Mouse (Mus musculus) brown adipose tissue, adult 24 weeks (tissue): ENCODE results near the gene Ggt6. TPM values are rescaled to one million over a fixed set of nuclear protein-coding genes. Genes with fewer than 3 reads are reported as not detected.

Experiments
- H3K27ac ChIP-seq: fragments of 200-500 bp; replicated peaks from 2 replicates; pipeline ENCODE4 v1.5.1; 2012; ENCODE audit warnings: low read depth, mild to moderate bottlenecking, low read length
- H3K4me1 ChIP-seq: fragments of 200-500 bp; 2 replicates; pipeline ENCODE4 v1.6.1; 2012; ENCODE audit warnings: low read length, mixed read lengths; ENCODE audit not compliant: control insufficient read depth, insufficient read depth, insufficient read length
- H3K4me3 ChIP-seq: fragments of 200-500 bp; 2 replicates; pipeline ENCODE4 v1.5.1; 2012; ENCODE audit warnings: low read depth, mild to moderate bottlenecking, low read length, moderate library complexity; ENCODE audit not compliant: insufficient read depth
- polyA plus RNA-seq: library from polyadenylated mRNA; stranded (reverse); fragments of >200 nt; gene quantifications from 2 replicates; pipeline ENCODE4 v1.2.4, GENCODE M21; 2012; ENCODE audit not compliant: missing spikeins, insufficient read depth, insufficient read length

Ggt6 gene
- polyA plus RNA-seq, 1 experiment, result 0.99 TPM

DNA sequence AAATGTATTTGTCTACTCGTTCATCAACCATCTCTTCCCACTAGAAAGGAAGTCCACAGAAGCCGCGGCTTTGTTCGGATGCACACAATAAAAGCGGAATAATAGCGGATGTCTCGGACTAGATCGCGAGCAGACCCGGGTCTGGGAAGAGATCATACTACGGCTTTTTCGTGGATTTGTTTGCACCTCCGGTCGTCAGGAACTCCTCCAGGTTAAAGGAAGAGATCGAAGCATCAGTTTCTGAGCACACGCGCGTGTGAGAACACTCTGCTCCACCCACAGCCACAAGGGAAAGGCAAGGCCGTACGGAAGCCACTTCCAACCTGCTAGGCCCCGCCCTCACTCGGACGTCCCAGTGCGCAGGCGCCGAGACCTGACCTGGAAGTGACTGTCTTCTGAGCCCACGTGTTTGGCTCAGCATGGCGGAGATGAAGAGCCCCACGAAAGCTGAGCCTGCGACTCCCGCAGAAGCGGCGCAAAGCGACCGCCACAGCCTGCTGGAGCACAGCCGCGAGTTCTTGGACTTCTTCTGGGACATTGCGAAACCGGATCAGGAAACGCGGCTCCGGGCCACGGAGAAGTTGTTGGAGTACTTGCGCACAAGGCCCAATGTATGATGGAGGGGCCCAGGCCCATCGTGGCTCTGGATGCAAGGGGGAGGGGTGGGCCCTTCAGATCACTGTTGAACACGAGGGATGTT is 5.8 kb downstream of the Ggt6 start, which contains the start of gene Mybbp1a:
Mybbp1a (plus strand) TSS at position 391 of the 700 bp plus-strand sequence.
- peaks cover 8% of the 10 kb centered on the region; the same call in 1 of the 2 replicates for H3K4me1 ChIP-seq
- peak within 1 kb of the TSS; percentile 81 for H3K27ac ChIP-seq
- H3K4me3 ChIP-seq, result peak within 1 kb of the TSS; percentile 79

DNA sequence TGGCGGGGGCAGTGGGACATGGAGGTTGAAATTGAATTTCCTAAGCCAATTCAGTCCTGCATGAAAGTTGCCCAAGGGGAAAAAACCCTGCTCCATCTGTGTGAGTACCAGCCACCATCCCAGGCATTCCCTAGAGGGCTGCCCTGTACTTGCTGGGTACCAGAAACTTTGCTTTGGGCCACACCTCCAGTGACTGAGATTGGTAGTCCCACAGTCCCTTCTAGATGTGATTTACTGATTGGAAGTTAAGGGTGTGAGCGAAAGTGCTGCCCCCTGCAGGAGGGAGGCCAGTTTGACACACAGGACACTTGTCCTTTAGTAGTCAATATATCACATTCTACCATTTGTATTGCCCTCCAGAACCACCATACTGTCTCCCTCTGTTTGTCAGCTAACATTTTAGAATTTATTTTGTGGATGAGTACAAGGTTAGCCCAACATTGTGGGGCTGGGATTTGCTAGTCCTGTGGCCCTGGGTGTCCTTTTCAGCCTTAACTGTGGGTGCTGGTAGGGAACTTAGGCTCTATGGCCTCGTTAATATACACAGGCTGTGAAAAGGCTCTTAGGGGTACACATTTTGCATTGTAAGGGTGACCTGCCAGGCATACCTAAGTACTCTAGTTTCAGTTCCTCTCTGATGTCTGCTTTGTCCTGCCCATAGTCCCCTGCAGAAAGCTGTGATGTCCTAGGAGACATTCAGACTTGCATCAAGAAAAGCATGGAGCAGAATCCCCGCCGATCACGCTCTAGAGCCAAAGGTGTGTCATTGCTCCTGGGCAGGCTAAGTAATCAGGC is 11.2 kb downstream of the Ggt6 start:
- Histone ChIP-seq H3K27ac (no peak overlapping the region), H3K4me3 (no peak overlapping the region), H3K4me1 (no peaks in the 10 kb centered on the region)

DNA sequence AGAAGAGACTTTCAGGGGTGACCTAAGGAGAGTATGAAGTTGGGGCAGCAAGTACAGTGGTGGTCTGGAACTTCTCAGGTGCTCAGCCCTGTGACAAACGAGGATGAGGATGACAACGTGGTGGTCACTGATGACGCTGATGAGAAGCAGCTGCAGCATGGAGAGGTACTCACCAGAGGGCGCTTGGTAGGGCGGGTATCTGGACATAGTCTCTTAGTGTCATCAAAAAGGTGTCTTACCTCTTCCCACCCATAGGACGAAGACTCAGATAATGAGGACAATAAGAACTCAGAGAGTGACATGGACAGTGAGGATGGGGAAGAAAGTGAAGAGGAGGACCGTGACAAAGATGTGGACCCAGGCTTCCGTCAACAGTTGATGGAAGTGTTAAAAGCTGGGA is 12.1 kb downstream of the Ggt6 start:
- Histone ChIP-seq H3K4me3 (no peak overlapping the region), H3K4me1 (no peaks in the 10 kb centered on the region), H3K27ac (no peak overlapping the region)

- Histone ChIP-seq H3K27ac (no peak overlapping the region), H3K4me3 (no peak overlapping the region), H3K4me1 (peaks cover 5% of the 10 kb centered on the region; the same call in 1 of the 2 replicates)
Observed at GRCm38 (mm10) chr11:72452140-72452665, 16.9 kb downstream of the Ggt6 start.

DNA sequence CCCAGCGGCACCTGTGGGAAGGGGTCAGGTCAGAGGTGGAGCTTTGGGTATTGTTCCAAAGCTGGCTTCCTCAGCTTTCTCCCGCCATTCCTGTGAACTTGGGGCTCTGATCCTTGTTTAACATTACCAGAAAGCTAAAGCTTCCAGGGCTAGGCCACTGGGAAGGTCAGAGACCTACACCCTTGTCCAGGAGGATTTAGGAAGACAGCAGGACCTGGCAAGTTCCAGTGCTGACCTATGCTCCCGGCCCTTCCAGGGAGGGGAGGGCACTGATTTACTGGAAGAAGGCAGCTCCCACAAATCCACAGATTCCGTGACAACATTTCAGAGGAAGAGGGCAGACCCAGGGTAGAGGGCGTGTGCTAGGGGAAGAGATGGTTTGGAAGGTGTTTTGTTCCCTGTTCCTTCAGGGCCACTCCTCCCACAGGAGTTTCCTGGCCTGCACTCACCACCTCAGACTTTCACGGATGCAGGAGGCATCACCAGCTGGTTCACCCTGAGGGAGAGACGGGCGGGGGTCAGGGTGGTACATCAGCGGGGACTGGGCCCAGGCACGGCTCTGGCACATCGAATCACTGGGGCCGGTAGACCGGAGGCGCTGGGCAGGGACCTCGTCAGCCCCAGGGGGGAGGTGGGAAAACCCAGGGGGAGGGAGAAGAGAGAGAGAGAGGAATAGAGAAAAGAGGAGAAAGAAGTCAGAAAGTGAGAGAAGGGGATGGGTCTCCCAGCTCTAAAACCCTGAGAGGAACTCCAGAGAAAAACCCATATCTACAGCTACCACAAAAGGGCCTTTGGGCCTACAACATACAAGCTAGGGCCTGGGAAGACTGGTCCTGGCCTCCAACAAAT is 18.0 kb downstream of the Ggt6 start:
- no peak overlapping the region for H3K27ac ChIP-seq
- H3K4me3 ChIP-seq, result no peak overlapping the region
- peaks cover 8% of the 10 kb centered on the region for H3K4me1 ChIP-seq

DNA sequence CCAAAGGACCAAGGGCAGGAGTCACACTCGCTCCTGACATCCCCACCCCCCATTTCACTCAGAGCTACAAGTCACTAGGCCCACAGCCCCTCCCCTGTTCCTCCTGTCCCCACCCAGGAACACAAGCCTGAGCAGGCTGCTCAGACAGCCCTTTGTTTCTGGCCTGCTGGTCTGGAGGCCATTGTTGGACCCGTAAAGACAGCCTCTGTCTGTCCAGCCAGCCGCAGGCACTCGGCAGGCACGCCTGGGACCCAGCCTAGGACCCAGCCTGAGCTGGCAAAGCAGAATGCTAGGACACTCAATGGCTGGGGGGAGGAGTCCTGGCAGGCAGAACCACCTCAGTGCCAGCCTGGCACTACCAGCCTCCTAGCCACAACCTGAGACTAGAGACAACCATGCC is 20.4 kb downstream of the Ggt6 start:
- Histone ChIP-seq H3K27ac (no peak overlapping the region), H3K4me1 (peaks cover 22% of the 10 kb centered on the region), H3K4me3 (no peak overlapping the region)

DNA sequence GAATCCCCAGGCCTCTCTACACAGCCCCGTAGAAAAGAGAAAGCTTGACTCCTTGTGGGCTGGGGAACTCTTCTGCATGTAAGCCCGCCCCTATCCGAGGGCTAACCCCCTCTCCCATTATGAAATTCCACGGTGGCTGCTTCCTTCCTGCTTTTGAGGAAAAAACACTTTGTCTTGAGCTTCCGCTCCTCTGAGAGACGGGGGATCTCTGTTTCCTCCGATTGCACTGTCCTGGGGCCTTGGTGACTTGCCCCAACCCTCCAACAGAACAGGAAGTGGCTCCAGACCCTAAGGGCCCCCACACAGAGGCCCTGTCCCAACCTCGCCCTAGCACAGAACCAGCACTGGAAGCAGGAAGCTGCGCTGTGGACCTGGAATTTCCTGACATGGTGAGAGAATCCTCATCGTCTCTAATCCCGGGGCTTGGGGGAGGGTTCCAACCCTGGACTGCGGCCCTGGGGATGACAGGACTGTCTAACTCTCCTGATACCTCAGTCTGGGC is 22.7 kb downstream of the Ggt6 start:
- H3K27ac ChIP-seq, result peak overlapping the region; percentile 95
- H3K4me3 ChIP-seq, result peak overlapping the region; percentile 39
- peaks cover 31% of the 10 kb centered on the region for H3K4me1 ChIP-seq

- Histone ChIP-seq H3K27ac (peak overlapping the region; percentile 95), H3K4me1 (peaks cover 31% of the 10 kb centered on the region), H3K4me3 (peak overlapping the region; percentile 39)
Observed at GRCm38 (mm10) chr11:72458502-72458901, 23.2 kb downstream of the Ggt6 start.

DNA sequence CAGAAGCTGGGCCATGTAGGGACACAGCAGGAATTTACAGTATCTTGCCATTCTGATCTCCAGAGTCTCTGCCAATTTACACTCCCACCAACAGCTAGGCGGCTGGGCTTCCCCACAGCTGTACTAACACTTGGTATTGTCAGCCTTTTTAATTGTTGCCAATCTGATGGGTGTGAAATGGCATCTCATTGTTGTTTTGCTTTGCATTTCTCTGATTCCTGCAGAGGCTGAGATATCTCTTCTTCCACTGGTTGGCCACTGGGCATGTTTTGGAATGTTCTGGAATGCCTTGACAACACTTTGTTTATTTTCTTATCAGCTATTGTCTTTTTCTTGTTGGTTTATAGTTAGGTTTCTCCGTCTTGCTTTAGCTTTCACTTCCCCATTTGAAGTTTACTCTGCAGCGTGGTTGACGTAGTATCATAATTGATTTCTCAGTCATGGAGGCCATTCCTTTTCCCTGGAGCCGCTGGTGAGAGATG is 26.2 kb downstream of the Ggt6 start:
- Histone ChIP-seq H3K27ac (peak overlapping the region; percentile 62), H3K4me3 (no peak overlapping the region), H3K4me1 (peaks cover 42% of the 10 kb centered on the region)

DNA sequence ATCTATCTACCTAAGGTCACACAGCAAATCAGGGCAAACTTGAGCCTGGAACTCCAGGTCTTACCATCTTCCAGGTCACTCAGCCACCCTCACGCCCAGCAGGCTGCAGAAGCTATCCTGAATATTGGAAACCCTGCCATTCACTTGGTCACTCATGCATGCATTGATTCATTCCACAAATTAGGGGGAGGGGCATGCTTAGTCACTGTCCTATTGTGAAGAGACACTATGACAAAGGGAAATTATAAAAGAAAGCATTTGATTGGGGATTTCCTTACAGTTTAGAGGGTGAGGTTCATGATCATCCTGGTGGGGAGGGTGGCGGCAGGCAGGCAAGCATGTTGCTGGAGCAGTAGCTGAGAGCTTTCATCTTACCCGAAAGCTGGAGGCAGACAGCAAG is 29.5 kb downstream of the Ggt6 start:
- H3K4me1 ChIP-seq, result peaks cover 40% of the 10 kb centered on the region
- no peak overlapping the region for H3K27ac ChIP-seq
- H3K4me3 ChIP-seq, result no peak overlapping the region

- Histone ChIP-seq H3K27ac (peak overlapping the region; percentile 66), H3K4me1 (peaks cover 48% of the 10 kb centered on the region)
Observed at GRCm38 (mm10) chr11:72465978-72466693, 30.8 kb downstream of the Ggt6 start.

GRCm38 (mm10) chr11:72466694-72467507 is 31.6 kb downstream of the Ggt6 start:
- Histone ChIP-seq H3K27ac (peak overlapping the region; percentile 66), H3K4me3 (no peak overlapping the region), H3K4me1 (peaks cover 49% of the 10 kb centered on the region)

More at GRCm38 (mm10) chr11:72465978-72466693, 30.8 kb downstream of the Ggt6 start:
- H3K4me3 ChIP-seq, result no peak overlapping the region

DNA sequence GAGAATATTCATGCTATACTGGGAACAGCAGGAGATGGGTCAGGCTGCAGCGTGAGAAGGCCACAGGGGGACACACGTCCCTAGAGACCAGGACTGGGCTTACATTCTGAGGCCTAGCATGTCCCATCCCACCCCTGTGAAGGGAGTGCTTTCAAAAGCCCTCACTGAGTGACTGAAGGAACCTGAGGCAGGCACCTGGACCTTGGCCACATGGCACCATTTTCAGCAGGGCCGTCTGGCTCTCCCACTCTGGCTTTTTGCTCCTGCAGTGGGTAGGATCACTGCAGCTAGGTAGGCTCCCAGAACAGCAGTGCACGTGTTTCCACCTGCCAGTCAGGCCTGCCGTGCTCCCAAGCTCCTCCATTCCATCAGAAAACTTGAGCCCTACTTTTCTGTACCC is 33.2 kb downstream of the Ggt6 start:
- no peak overlapping the region for H3K4me3 ChIP-seq
- H3K27ac ChIP-seq, result peak overlapping the region; percentile 84
- H3K4me1 ChIP-seq, result peaks cover 41% of the 10 kb centered on the region
